Mouse (Mus musculus): ENCODE data around the gene Gm8332. TPM values are rescaled to one million over a fixed set of nuclear protein-coding genes. Genes with fewer than 3 reads are reported as not detected.

Gm8332 gene
- not detected for total RNA-seq (2023)

DNA sequence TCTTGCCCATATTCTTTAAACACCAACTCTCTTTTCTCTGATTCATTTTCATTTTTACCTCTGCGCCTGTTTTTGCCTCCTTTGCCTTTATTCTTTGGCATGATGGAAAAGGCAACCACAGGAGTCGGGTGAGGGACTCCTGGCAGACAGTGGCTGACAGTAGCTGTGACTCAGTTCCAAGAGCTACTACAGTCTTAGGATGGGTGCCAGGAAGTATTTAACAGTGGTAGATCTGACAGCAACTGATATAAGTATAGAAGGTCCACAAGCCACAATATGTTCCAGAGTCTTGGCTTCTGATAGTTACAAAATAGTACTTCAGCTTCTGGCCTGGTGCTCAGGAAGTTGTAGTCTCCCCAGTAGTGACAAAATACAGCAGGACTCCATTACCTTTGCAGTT, at the start of gene Gm8332:
Gene Gm8332, minus strand, starts transcription at position 101 of the 400 bp plus-strand sequence.

DNA sequence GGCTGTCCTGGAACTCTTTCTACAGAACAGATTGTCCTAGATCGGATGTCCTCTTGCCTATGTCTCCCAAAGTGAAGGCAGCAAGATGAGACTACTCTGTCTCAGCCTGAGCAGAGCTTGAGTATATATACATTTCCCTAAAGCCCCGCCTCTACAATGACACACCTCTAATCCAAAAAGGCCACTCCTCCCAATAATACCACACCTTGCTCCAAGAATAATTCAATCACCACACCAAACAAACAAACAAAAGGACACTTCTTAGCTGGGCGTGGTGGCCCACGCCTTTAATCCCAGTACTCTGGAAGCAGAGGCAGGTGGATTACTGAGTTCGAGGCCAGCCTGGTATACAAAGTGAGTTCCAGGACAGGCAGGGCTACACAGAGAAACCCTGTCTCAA, 24.5 kb upstream of the Gm8332 start, which contains the start of gene Gm5662:
Gene Gm5662, minus strand, starts transcription at position 101 of the 400 bp plus-strand sequence.

Other genes with a start within 250 kb of the Gm8332 start
- not detected for gene Gm2075, start 238.3 kb downstream of the Gm8332 start, total RNA-seq (2023)
- gene Gm6803, start 231.3 kb downstream of the Gm8332 start, total RNA-seq (2023), result not detected
- not detected for gene Gm2056, start 223.1 kb downstream of the Gm8332 start, total RNA-seq (2023)
- not detected for gene Gm16368, start 166.4 kb downstream of the Gm8332 start, total RNA-seq (2023)
- not detected for gene Gm10436, start 68.0 kb downstream of the Gm8332 start, total RNA-seq (2023)
- gene Gm5662, start 24.4 kb upstream of the Gm8332 start, total RNA-seq (2023), result not detected
- not detected for gene Gm5039, start 73.9 kb upstream of the Gm8332 start, total RNA-seq (2023)
- 1 to 10 TPM; 6.3 to 6.9 TPM for gene Adck1, start 110.5 kb upstream of the Gm8332 start, total RNA-seq (2023)

Data from neutrophil, adult 83 days (primary cell).